Mouse (Mus musculus) midbrain, embryonic 12.5 days (tissue): ENCODE measurements around the gene Fam209. TPM values are rescaled to one million over a fixed set of nuclear protein-coding genes. Genes with fewer than 3 reads are reported as not detected.

Experiments used
- ATAC-seq: fragments of 200-750 bp; cut with Nextera tagmentation; 2 replicates; pipeline ENCODE4 v1.8.0; 2017; ENCODE audit warnings: low read depth, moderate TSS enrichment, moderate library complexity; ENCODE audit not compliant: low FRiP score
- H3K27ac ChIP-seq: fragments of 300-500 bp; sonication (generic); replicated peaks from 2 replicates; pipeline ENCODE4 v1.5.1; 2016; ENCODE audit warnings: mild to moderate bottlenecking
- H3K27me3 ChIP-seq: fragments of 300-500 bp; sonication (generic); 2 replicates; pipeline ENCODE4 v1.6.1; 2016; ENCODE audit warnings: mild to moderate bottlenecking
- H3K36me3 ChIP-seq: fragments of 300-500 bp; sonication (generic); 2 replicates; pipeline ENCODE4 v1.6.1; 2016
- H3K4me1 ChIP-seq: fragments of 300-500 bp; sonication (generic); 2 replicates; pipeline ENCODE4 v1.6.1; 2016
- H3K4me2 ChIP-seq: fragments of 300-500 bp; sonication (generic); replicated peaks from 2 replicates; pipeline ENCODE4 v1.6.1; 2016; ENCODE audit warnings: mild to moderate bottlenecking, moderate library complexity
- H3K4me3 ChIP-seq: fragments of 300-500 bp; sonication (generic); 2 replicates; pipeline ENCODE4 v1.5.1; 2016; ENCODE audit warnings: mild to moderate bottlenecking
- H3K9ac ChIP-seq: fragments of 300-500 bp; sonication (generic); replicated peaks from 2 replicates; pipeline ENCODE4 v1.6.1; 2016; ENCODE audit warnings: mild to moderate bottlenecking, moderate library complexity
- H3K9me3 ChIP-seq: fragments of 300-500 bp; sonication (generic); 2 replicates; pipeline ENCODE4 v1.6.1; 2016; ENCODE audit warnings: mild to moderate bottlenecking
- WGBS: fragments of 180-500 bp; shearing (Covaris S2); methylation state at CpG from one replicate; pipeline ENCODE4 v1.1.7; 2016; 5-methylcytosine and 5-hydroxymethylcytosine counted together
- polyA plus RNA-seq: library from polyadenylated mRNA; unstranded; fragments of >200 nt; fragmentation: Nextera tagmentation; extraction: Ambion mirVana; gene quantifications from 2 replicates; pipeline ENCODE4 v1.2.1, GENCODE M21; 2016

Gene Fam209
- polyA plus RNA-seq, 1 experiment from 2014 or later: 0.45 TPM

- 72% methylated on average over 3 of the region's 3 CpGs for WGBS
- Histone ChIP-seq H3K4me2 (no peak overlapping the region), H3K9ac (no peak overlapping the region), H3K4me1 (no peaks in the 10 kb centered on the region), H3K4me3 (no peak overlapping the region), H3K27ac (no peak overlapping the region), H3K9me3 (no peaks in the 10 kb centered on the region), H3K27me3 (0 out of 2 replicates have a peak, but pooled peaks cover 17% of the 10 kb centered on the region), H3K36me3 (no peaks in the 10 kb centered on the region)
- ATAC-seq: no peak
Measured at GRCm38 (mm10) chr2:172510899-172511298, 38.6 kb downstream of the Fam209 start.

- H3K36me3 ChIP-seq: no peaks in the 10 kb centered on the region
- H3K27me3 ChIP-seq: peaks cover 21% of the 10 kb centered on the region; the same call in 1 of the 2 replicates
- no peaks in the 10 kb centered on the region for H3K9me3 ChIP-seq
- WGBS: 27% methylated on average over 11 of the region's 11 CpGs
- no peak for ATAC-seq
- 0 out of 2 replicates have a peak, but pooled peaks cover 2% of the 10 kb centered on the region for H3K4me1 ChIP-seq
- H3K9ac ChIP-seq: no peak overlapping the region
- H3K27ac ChIP-seq: no peak overlapping the region
- H3K4me3 ChIP-seq: no peak overlapping the region
- no peak overlapping the region for H3K4me2 ChIP-seq
Measured at GRCm38 (mm10) chr2:172516407-172516992, 44.2 kb downstream of the Fam209 start.

- Histone ChIP-seq H3K36me3 (no peaks in the 10 kb centered on the region), H3K4me2 (no peak overlapping the region), H3K27me3 (peaks cover 7% of the 10 kb centered on the region; the same call in 1 of the 2 replicates), H3K27ac (no peak overlapping the region), H3K9ac (no peak overlapping the region), H3K9me3 (no peaks in the 10 kb centered on the region), H3K4me1 (0 out of 2 replicates have a peak, but pooled peaks cover 2% of the 10 kb centered on the region), H3K4me3 (no peak overlapping the region)
- 88% methylated on average over 9 of the region's 9 CpGs for WGBS
- no peak for ATAC-seq
Measured at GRCm38 (mm10) chr2:172520616-172521371, 48.5 kb downstream of the Fam209 start.

- H3K4me3 ChIP-seq: no peak overlapping the region
- 90% methylated on average over 11 of the region's 12 CpGs for WGBS
- H3K4me2 ChIP-seq: no peak overlapping the region
- peaks cover 7% of the 10 kb centered on the region; the same call in 1 of the 2 replicates for H3K27me3 ChIP-seq
- H3K27ac ChIP-seq: no peak overlapping the region
- no peaks in the 10 kb centered on the region for H3K4me1 ChIP-seq
- no peaks in the 10 kb centered on the region for H3K36me3 ChIP-seq
- ATAC-seq: no peak
- no peaks in the 10 kb centered on the region for H3K9me3 ChIP-seq
- H3K9ac ChIP-seq: no peak overlapping the region
Measured at GRCm38 (mm10) chr2:172522528-172522927, 50.2 kb downstream of the Fam209 start.

Other genes starting within 250 kb of the Fam209 start
- not detected in 2 replicates for gene Mc3r, start 224.0 kb upstream of the Fam209 start, polyA plus RNA-seq
- gene Fam210b, start 127.0 kb upstream of the Fam209 start, polyA plus RNA-seq: 25.8 and 32.6 TPM in 2 replicates
- 101 and 111 TPM in 2 replicates for gene Aurka, start 102.0 kb upstream of the Fam209 start, polyA plus RNA-seq
- gene Cstf1, start 101.8 kb upstream of the Fam209 start, polyA plus RNA-seq: 38.8 and 45.0 TPM in 2 replicates
- 0.30 and 0.31 TPM in 2 replicates for gene Cass4, start 78.7 kb upstream of the Fam209 start, polyA plus RNA-seq
- gene Rtf2, start 32.0 kb upstream of the Fam209 start, polyA plus RNA-seq: 87.9 and 90.8 TPM in 2 replicates
- gene Gcnt7, start 13.9 kb upstream of the Fam209 start, polyA plus RNA-seq: 2.4 and 2.6 TPM in 2 replicates
- gene Tfap2c, start 77.1 kb downstream of the Fam209 start, polyA plus RNA-seq: 2.9 and 3.1 TPM in 2 replicates